Mouse (Mus musculus): ENCODE results near the gene Mlip. TPM values are rescaled to one million over a fixed set of nuclear protein-coding genes. Genes with fewer than 3 reads are reported as not detected.

Mlip gene
- polyA plus RNA-seq (2015; fragmentation: Nextera tagmentation; extraction: Ambion mirVana): 0.32 and 0.73 TPM in 2 replicates

DNA sequence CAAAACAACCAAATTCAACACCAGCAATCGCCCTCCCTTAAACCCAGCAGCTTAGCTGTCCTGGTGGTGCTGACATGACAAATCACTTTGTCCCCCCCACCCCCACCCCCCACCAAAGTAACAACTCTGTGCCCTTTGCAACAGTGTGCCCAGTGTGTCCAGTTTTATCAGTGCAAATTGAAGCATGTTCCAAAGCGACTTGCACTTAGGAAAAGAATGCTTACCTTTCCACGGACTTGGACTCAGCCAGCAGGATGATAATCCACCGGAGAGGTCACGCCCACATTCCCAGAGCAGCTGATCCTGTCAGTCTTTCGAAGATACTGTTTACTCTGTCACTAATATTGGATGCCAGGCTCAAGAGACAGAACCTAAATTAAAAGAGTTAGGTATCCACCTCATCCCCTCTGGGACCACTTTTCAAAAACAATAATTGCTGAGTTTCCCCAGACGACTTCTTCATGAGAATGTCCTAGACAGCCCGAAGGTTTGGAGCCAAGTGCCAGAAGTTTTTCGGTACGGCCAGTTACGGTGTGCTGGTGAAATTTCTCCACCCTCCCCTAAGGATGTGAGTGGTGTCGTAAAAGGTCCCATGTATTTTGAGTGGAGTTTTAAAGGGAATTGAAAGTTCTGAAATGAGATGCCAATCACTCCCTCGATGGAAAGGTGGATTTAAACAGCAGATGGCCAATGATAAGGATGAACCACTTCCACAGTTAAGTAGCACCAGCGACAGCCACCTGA, at the start of gene Mlip:
Mlip (minus strand) TSS at position 538 of the 744 bp plus-strand sequence.
- no peak within 1 kb of the TSS for H3K4me3 ChIP-seq (ENCODE audit: low read depth, low read length)
- DNase-seq (ENCODE audit: low spot score): no peak
- no peak for ATAC-seq (ENCODE audit: low FRiP score, low TSS enrichment)
- no peaks in the 10 kb centered on the region for H3K9me3 ChIP-seq (ENCODE audit: control insufficient read depth, low read length)
- no peaks in the 10 kb centered on the region for H3K36me3 ChIP-seq (ENCODE audit: control insufficient read depth, insufficient read depth, low read length)
- H3K4me1 ChIP-seq (replicated peaks; ENCODE audit: control insufficient read depth, insufficient read depth): no peaks in the 10 kb centered on the region
- TF ChIP-seq EP300 (optimal IDR thresholded peaks at IDR 0.05): no peak
- no peak for TF ChIP-seq CTCF (IDR thresholded peaks at IDR 0.05; ENCODE audit: low read depth)
- H3K27me3 ChIP-seq (ENCODE audit: control insufficient read depth, insufficient read depth, low read length): no peaks in the 10 kb centered on the region
- H3K9ac ChIP-seq (ENCODE audit: low read length): no peak within 1 kb of the TSS
- WGBS: 49% methylated on average over 14 of the region's 14 CpGs
- H3K27ac ChIP-seq (replicated peaks): no peak within 1 kb of the TSS
- H3K4me2 ChIP-seq (replicated peaks; ENCODE audit: low read depth): no peak within 1 kb of the TSS

GRCm38 (mm10) chr9:77399801-77400200, 47.0 kb upstream of the Mlip start:
- no peak for ATAC-seq (ENCODE audit: low FRiP score, low TSS enrichment)

DNA sequence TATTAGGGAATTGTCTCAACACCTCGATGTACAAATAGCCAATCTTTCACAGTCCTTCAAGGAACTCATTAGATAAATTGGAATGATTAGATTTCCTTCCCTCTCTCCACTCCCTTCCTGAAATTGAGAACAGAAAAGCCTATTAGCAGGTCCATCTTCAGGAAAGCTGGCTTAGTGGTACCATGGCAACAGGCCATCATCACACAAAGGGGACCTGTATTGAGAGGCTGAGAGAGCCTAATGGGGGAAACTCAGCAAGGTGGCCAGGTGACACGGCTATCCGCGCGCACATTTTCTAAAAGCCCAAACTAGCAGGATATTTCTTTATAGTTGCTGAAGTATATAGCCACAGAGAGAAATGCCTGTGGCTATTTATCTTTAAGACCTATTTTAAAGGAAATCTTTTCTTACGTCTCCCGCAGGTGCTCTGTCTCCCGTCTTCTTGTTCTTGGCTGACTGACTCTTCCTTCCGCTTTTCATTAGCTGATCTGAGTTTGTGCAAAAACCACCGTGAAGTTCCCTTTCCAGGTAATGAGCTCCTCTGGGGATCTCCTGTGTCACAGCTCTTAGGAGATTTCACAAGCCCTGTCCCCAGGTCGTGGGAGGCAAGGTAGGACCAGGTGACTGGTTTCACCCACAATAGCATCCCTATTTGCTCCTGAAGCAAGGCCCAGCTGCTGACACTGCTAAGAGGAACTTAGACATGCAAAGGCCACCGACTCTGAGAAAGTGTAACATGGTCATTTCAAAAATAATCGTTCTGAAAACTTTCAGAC, 46.3 kb upstream of the Mlip start:
- DNase-seq (ENCODE audit: low spot score): no peak
- H3K4me3 ChIP-seq (ENCODE audit: low read depth, low read length): no peak overlapping the region
- no peaks in the 10 kb centered on the region for H3K36me3 ChIP-seq (ENCODE audit: control insufficient read depth, insufficient read depth, low read length)
- H3K27ac ChIP-seq (replicated peaks): no peak overlapping the region
- TF ChIP-seq CTCF (IDR thresholded peaks at IDR 0.05; ENCODE audit: low read depth): no peak
- no peak for TF ChIP-seq EP300 (optimal IDR thresholded peaks at IDR 0.05)
- 74% methylated on average over 13 of the region's 13 CpGs for WGBS
- no peaks in the 10 kb centered on the region for H3K27me3 ChIP-seq (ENCODE audit: control insufficient read depth, insufficient read depth, low read length)
- H3K4me1 ChIP-seq (replicated peaks; ENCODE audit: control insufficient read depth, insufficient read depth): no peaks in the 10 kb centered on the region
- H3K9me3 ChIP-seq (ENCODE audit: control insufficient read depth, low read length): no peaks in the 10 kb centered on the region
- H3K4me2 ChIP-seq (replicated peaks; ENCODE audit: low read depth): no peak overlapping the region
- H3K9ac ChIP-seq (ENCODE audit: low read length): no peak overlapping the region
- ATAC-seq (ENCODE audit: low FRiP score, low TSS enrichment): no peak

More at GRCm38 (mm10) chr9:77399801-77400200, 47.0 kb upstream of the Mlip start:
- H3K36me3 ChIP-seq (ENCODE audit: control insufficient read depth, insufficient read depth, low read length): no peaks in the 10 kb centered on the region
- no peaks in the 10 kb centered on the region for H3K9me3 ChIP-seq (ENCODE audit: control insufficient read depth, low read length)
- WGBS: 92% methylated on average over 5 of the region's 5 CpGs
- H3K4me3 ChIP-seq (ENCODE audit: low read depth, low read length): no peak overlapping the region
- H3K27ac ChIP-seq (replicated peaks): no peak overlapping the region
- H3K27me3 ChIP-seq (ENCODE audit: control insufficient read depth, insufficient read depth, low read length): no peaks in the 10 kb centered on the region
- H3K4me2 ChIP-seq (replicated peaks; ENCODE audit: low read depth): no peak overlapping the region
- H3K4me1 ChIP-seq (replicated peaks; ENCODE audit: control insufficient read depth, insufficient read depth): no peaks in the 10 kb centered on the region
- TF ChIP-seq CTCF (IDR thresholded peaks at IDR 0.05; ENCODE audit: low read depth) (no peak), EP300 (optimal IDR thresholded peaks at IDR 0.05) (no peak)
- no peak overlapping the region for H3K9ac ChIP-seq (ENCODE audit: low read length)
- DNase-seq (ENCODE audit: low spot score): no peak

GRCm38 (mm10) chr9:77397027-77397426, 44.3 kb upstream of the Mlip start:
- Histone ChIP-seq H3K9ac (ENCODE audit: low read length) (no peak overlapping the region), H3K4me2 (replicated peaks; ENCODE audit: low read depth) (no peak overlapping the region), H3K9me3 (ENCODE audit: control insufficient read depth, low read length) (no peaks in the 10 kb centered on the region), H3K4me3 (ENCODE audit: low read depth, low read length) (no peak overlapping the region), H3K27ac (replicated peaks) (no peak overlapping the region), H3K36me3 (ENCODE audit: control insufficient read depth, insufficient read depth, low read length) (no peaks in the 10 kb centered on the region), H3K4me1 (replicated peaks; ENCODE audit: control insufficient read depth, insufficient read depth) (no peaks in the 10 kb centered on the region), H3K27me3 (ENCODE audit: control insufficient read depth, insufficient read depth, low read length) (no peaks in the 10 kb centered on the region)
- TF ChIP-seq EP300 (optimal IDR thresholded peaks at IDR 0.05): no peak
- no peak for TF ChIP-seq CTCF (IDR thresholded peaks at IDR 0.05; ENCODE audit: low read depth)
- ATAC-seq (ENCODE audit: low FRiP score, low TSS enrichment) (no peak), DNase-seq (ENCODE audit: low spot score) (no peak)
- WGBS: 38% methylated on average over 4 of the region's 4 CpGs

GRCm38 (mm10) chr9:77391248-77391647, 38.5 kb upstream of the Mlip start:
- no peak overlapping the region for H3K9ac ChIP-seq (ENCODE audit: low read length)
- no peaks in the 10 kb centered on the region for H3K9me3 ChIP-seq (ENCODE audit: control insufficient read depth, low read length)
- no peak for ATAC-seq (ENCODE audit: low FRiP score, low TSS enrichment)
- no peak for DNase-seq (ENCODE audit: low spot score)
- H3K4me2 ChIP-seq (replicated peaks; ENCODE audit: low read depth): no peak overlapping the region
- H3K27ac ChIP-seq (replicated peaks): no peak overlapping the region
- no peak overlapping the region for H3K4me3 ChIP-seq (ENCODE audit: low read depth, low read length)
- no peak for TF ChIP-seq EP300 (optimal IDR thresholded peaks at IDR 0.05)
- no peaks in the 10 kb centered on the region for H3K4me1 ChIP-seq (replicated peaks; ENCODE audit: control insufficient read depth, insufficient read depth)
- 92% methylated on average over 10 of the region's 10 CpGs for WGBS
- no peaks in the 10 kb centered on the region for H3K36me3 ChIP-seq (ENCODE audit: control insufficient read depth, insufficient read depth, low read length)
- H3K27me3 ChIP-seq (ENCODE audit: control insufficient read depth, insufficient read depth, low read length): no peaks in the 10 kb centered on the region

DNA sequence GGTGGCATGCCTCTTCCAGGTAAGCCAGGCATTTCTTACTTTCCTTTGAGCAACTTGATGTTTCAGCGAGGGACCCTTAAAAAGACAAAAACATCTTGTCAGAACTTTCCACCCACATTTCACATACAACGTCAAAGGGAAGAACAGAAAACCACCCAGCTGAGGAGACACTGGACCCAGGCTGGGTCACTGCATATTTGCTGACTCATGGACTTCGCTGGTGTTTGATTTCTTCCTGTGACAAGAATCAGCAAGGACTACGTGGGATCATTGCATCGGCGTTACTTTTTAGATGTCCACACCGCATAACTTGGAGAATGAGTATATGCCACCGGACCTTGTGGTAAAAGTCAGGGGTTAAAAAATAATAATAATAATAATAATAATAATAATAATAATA, 36.2 kb upstream of the Mlip start:
- no peaks in the 10 kb centered on the region for H3K27me3 ChIP-seq (ENCODE audit: control insufficient read depth, insufficient read depth, low read length)
- DNase-seq (ENCODE audit: low spot score) (no peak), ATAC-seq (ENCODE audit: low FRiP score, low TSS enrichment) (no peak)
- no peaks in the 10 kb centered on the region for H3K4me1 ChIP-seq (replicated peaks; ENCODE audit: control insufficient read depth, insufficient read depth)
- no peak overlapping the region for H3K9ac ChIP-seq (ENCODE audit: low read length)
- 68% methylated on average over 8 of the region's 8 CpGs for WGBS
- H3K27ac ChIP-seq (replicated peaks): no peak overlapping the region
- TF ChIP-seq CTCF (IDR thresholded peaks at IDR 0.05; ENCODE audit: low read depth): no peak
- TF ChIP-seq EP300 (optimal IDR thresholded peaks at IDR 0.05): no peak
- H3K4me2 ChIP-seq (replicated peaks; ENCODE audit: low read depth): peak overlapping the region; percentile 20; the same call in 1 of the 2 replicates
- H3K9me3 ChIP-seq (ENCODE audit: control insufficient read depth, low read length): no peaks in the 10 kb centered on the region
- H3K4me3 ChIP-seq (ENCODE audit: low read depth, low read length): no peak overlapping the region
- no peaks in the 10 kb centered on the region for H3K36me3 ChIP-seq (ENCODE audit: control insufficient read depth, insufficient read depth, low read length)
